Mouse (Mus musculus): Measurements from ENCODE around the gene Pomt1. TPM values are rescaled to one million over a fixed set of nuclear protein-coding genes. Genes with fewer than 3 reads are reported as not detected.

The Pomt1 gene
- polyA plus RNA-seq, 1 experiment from 2014 or later: 6.4 TPM

GRCm38 (mm10) chr2:32256273-32256672 lies 19.9 kb downstream of the Pomt1 start:
- Histone ChIP-seq H3K36me3 (replicated peaks; ENCODE audit: insufficient read depth, low read length) (peaks cover 37% of the 10 kb centered on the region), H3K27me3 (ENCODE audit: insufficient read depth, low read length) (no peaks in the 10 kb centered on the region), H3K4me1 (ENCODE audit: insufficient read depth) (peaks cover 16% of the 10 kb centered on the region), H3K27ac (ENCODE audit: low read depth) (peak overlapping the region; percentile 60), H3K4me2 (ENCODE audit: low read depth, low read length) (peak overlapping the region; percentile 35), H3K4me3 (ENCODE audit: low read depth, low read length) (no peak overlapping the region), H3K9me3 (ENCODE audit: low read length) (no peaks in the 10 kb centered on the region), H3K9ac (replicated peaks) (no peak overlapping the region)
- WGBS (ENCODE audit: insufficient replicate concordance): 72% methylated on average over 11 of the region's 11 CpGs
- peak; percentile 68 for ATAC-seq
- peak; percentile 60 for DNase-seq
- TF ChIP-seq EP300 (IDR thresholded peaks at IDR 0.05; ENCODE audit: low read depth) (no peak), CTCF (IDR thresholded peaks at IDR 0.05; ENCODE audit: low read depth) (no peak)

GRCm38 (mm10) chr2:32258887-32259533 lies 22.6 kb downstream of the Pomt1 start:
- Histone ChIP-seq H3K9ac (replicated peaks) (peak overlapping the region; percentile 90), H3K4me3 (ENCODE audit: low read depth, low read length) (peak overlapping the region; percentile 95), H3K36me3 (replicated peaks; ENCODE audit: insufficient read depth, low read length) (peaks cover 20% of the 10 kb centered on the region), H3K27me3 (ENCODE audit: insufficient read depth, low read length) (no peaks in the 10 kb centered on the region), H3K9me3 (ENCODE audit: low read length) (no peaks in the 10 kb centered on the region), H3K27ac (ENCODE audit: low read depth) (peak overlapping the region; percentile 81), H3K4me1 (ENCODE audit: insufficient read depth) (peaks cover 16% of the 10 kb centered on the region), H3K4me2 (ENCODE audit: low read depth, low read length) (peak overlapping the region; percentile 85)
- no peak for ATAC-seq
- WGBS (ENCODE audit: insufficient replicate concordance): 41% methylated on average over 6 of the region's 6 CpGs
- no peak for DNase-seq
- TF ChIP-seq CTCF (IDR thresholded peaks at IDR 0.05; ENCODE audit: low read depth) (no peak), EP300 (IDR thresholded peaks at IDR 0.05; ENCODE audit: low read depth) (no peak)

GRCm38 (mm10) chr2:32259657-32260417 lies 23.4 kb downstream of the Pomt1 start, which contains the start of gene Uck1:
Gene Uck1, minus strand, starts transcription at chr2:32260159.
- Histone ChIP-seq H3K27ac (ENCODE audit: low read depth) (peak within 1 kb of the TSS; percentile 81), H3K4me1 (ENCODE audit: insufficient read depth) (peaks cover 16% of the 10 kb centered on the region), H3K4me2 (ENCODE audit: low read depth, low read length) (peak within 1 kb of the TSS; percentile 85), H3K9ac (replicated peaks) (peak within 1 kb of the TSS; percentile 90), H3K27me3 (ENCODE audit: insufficient read depth, low read length) (no peaks in the 10 kb centered on the region), H3K4me3 (ENCODE audit: low read depth, low read length) (peak within 1 kb of the TSS; percentile 95), H3K36me3 (replicated peaks; ENCODE audit: insufficient read depth, low read length) (peaks cover 14% of the 10 kb centered on the region), H3K9me3 (ENCODE audit: low read length) (no peaks in the 10 kb centered on the region)
- DNase-seq (peak; percentile 92), ATAC-seq (peak; percentile 91)
- TF ChIP-seq EP300 (IDR thresholded peaks at IDR 0.05; ENCODE audit: low read depth): no peak
- TF ChIP-seq CTCF (IDR thresholded peaks at IDR 0.05; ENCODE audit: low read depth): no peak
- 1% methylated on average over 58 of the region's 59 CpGs for WGBS (ENCODE audit: insufficient replicate concordance)

GRCm38 (mm10) chr2:32260635-32261034 lies 24.2 kb downstream of the Pomt1 start:
- ATAC-seq (no peak), DNase-seq (peak; percentile 77)
- TF ChIP-seq EP300 (IDR thresholded peaks at IDR 0.05; ENCODE audit: low read depth) (no peak), CTCF (IDR thresholded peaks at IDR 0.05; ENCODE audit: low read depth) (peak; percentile 67)
- Histone ChIP-seq H3K27ac (ENCODE audit: low read depth) (peak overlapping the region; percentile 81; the same call in 1 of the 2 replicates), H3K4me1 (ENCODE audit: insufficient read depth) (peaks cover 16% of the 10 kb centered on the region), H3K9ac (replicated peaks) (peak overlapping the region; percentile 90; the same call in 1 of the 2 replicates), H3K9me3 (ENCODE audit: low read length) (no peaks in the 10 kb centered on the region), H3K4me3 (ENCODE audit: low read depth, low read length) (no peak overlapping the region), H3K27me3 (ENCODE audit: insufficient read depth, low read length) (no peaks in the 10 kb centered on the region), H3K36me3 (replicated peaks; ENCODE audit: insufficient read depth, low read length) (peaks cover 14% of the 10 kb centered on the region), H3K4me2 (ENCODE audit: low read depth, low read length) (peak overlapping the region; percentile 85)
- WGBS (ENCODE audit: insufficient replicate concordance): 23% methylated on average over 4 of the region's 4 CpGs

GRCm38 (mm10) chr2:32275823-32276222 lies 39.4 kb downstream of the Pomt1 start:
- no peaks in the 10 kb centered on the region for H3K4me1 ChIP-seq (ENCODE audit: insufficient read depth)
- ATAC-seq: peak; percentile 61; the same call in 1 of the 2 replicates
- no peak overlapping the region for H3K27ac ChIP-seq (ENCODE audit: low read depth)
- 54% methylated on average over 3 of the region's 3 CpGs for WGBS (ENCODE audit: insufficient replicate concordance)
- no peak overlapping the region for H3K4me2 ChIP-seq (ENCODE audit: low read depth, low read length)
- no peak for TF ChIP-seq EP300 (IDR thresholded peaks at IDR 0.05; ENCODE audit: low read depth)
- peak; percentile 37; the same call in 1 of the 2 replicates for TF ChIP-seq CTCF (IDR thresholded peaks at IDR 0.05; ENCODE audit: low read depth)
- H3K36me3 ChIP-seq (replicated peaks; ENCODE audit: insufficient read depth, low read length): peaks cover 27% of the 10 kb centered on the region
- no peaks in the 10 kb centered on the region for H3K27me3 ChIP-seq (ENCODE audit: insufficient read depth, low read length)
- no peak overlapping the region for H3K9ac ChIP-seq (replicated peaks)
- H3K4me3 ChIP-seq (ENCODE audit: low read depth, low read length): no peak overlapping the region
- no peaks in the 10 kb centered on the region for H3K9me3 ChIP-seq (ENCODE audit: low read length)
- DNase-seq: no peak

- DNase-seq: no peak
- ATAC-seq: no peak
- WGBS (ENCODE audit: insufficient replicate concordance): 46% methylated on average over 2 of the region's 2 CpGs
- Histone ChIP-seq H3K4me3 (ENCODE audit: low read depth, low read length) (no peak overlapping the region), H3K9me3 (ENCODE audit: low read length) (no peaks in the 10 kb centered on the region), H3K9ac (replicated peaks) (no peak overlapping the region), H3K4me1 (ENCODE audit: insufficient read depth) (peaks cover 11% of the 10 kb centered on the region), H3K36me3 (replicated peaks; ENCODE audit: insufficient read depth, low read length) (peaks cover 44% of the 10 kb centered on the region), H3K27ac (ENCODE audit: low read depth) (peak overlapping the region; percentile 26; the same call in 1 of the 2 replicates), H3K27me3 (ENCODE audit: insufficient read depth, low read length) (no peaks in the 10 kb centered on the region), H3K4me2 (ENCODE audit: low read depth, low read length) (no peak overlapping the region)
- TF ChIP-seq CTCF (IDR thresholded peaks at IDR 0.05; ENCODE audit: low read depth): no peak
- TF ChIP-seq EP300 (IDR thresholded peaks at IDR 0.05; ENCODE audit: low read depth): no peak
Observed at GRCm38 (mm10) chr2:32282289-32282688, 45.9 kb downstream of the Pomt1 start.
